Mouse (Mus musculus) embryonic facial prominence, embryonic 11.5 days (tissue): ENCODE results near the gene Ston2. TPM values are rescaled to one million over a fixed set of nuclear protein-coding genes. Genes with fewer than 3 reads are reported as not detected.
A peak's percentile ranks its signal among the peaks of the same experiment; 100 is the strongest.

Experiments used
- ATAC-seq: fragments of 200-750 bp; cut with Nextera tagmentation; replicated peaks from 2 replicates; pipeline ENCODE4 v1.8.0; 2017; ENCODE audit warnings: low read depth; ENCODE audit not compliant: insufficient number of reproducible peaks, low FRiP score, low TSS enrichment
- DNase-seq: peaks from one replicate; pipeline ENCODE4 v3.0.0-alpha.2; 2015; ENCODE audit warnings: low spot score
- H3K27ac ChIP-seq: fragments of 300-500 bp; sonication (generic); replicated peaks from 2 replicates; pipeline ENCODE4 v1.5.1; 2014; ENCODE audit warnings: mild to moderate bottlenecking, low read depth, low read length, control low read depth
- H3K27me3 ChIP-seq: fragments of 300-500 bp; sonication (generic); 2 replicates; pipeline ENCODE4 v1.6.1; 2014; ENCODE audit warnings: mild to moderate bottlenecking, low read length, moderate library complexity, mixed read lengths; ENCODE audit not compliant: control insufficient read depth, insufficient read depth
- H3K36me3 ChIP-seq: fragments of 300-500 bp; sonication (generic); replicated peaks from 2 replicates; pipeline ENCODE4 v1.6.1; 2014; ENCODE audit warnings: low read depth, mild to moderate bottlenecking, low read length, moderate library complexity, mixed read lengths; ENCODE audit not compliant: control insufficient read depth, insufficient read depth
- H3K4me1 ChIP-seq: fragments of 300-500 bp; sonication (generic); 2 replicates; pipeline ENCODE4 v1.6.1; 2014; ENCODE audit warnings: low read length, mixed read lengths; ENCODE audit not compliant: control insufficient read depth, insufficient read depth
- H3K4me2 ChIP-seq: fragments of 300-500 bp; sonication (generic); 2 replicates; pipeline ENCODE4 v1.6.1; 2014; ENCODE audit warnings: low read depth, mild to moderate bottlenecking, control low read depth, low read length, moderate library complexity
- H3K4me3 ChIP-seq: fragments of 300-500 bp; sonication (generic); 2 replicates; pipeline ENCODE4 v1.5.1; 2014; ENCODE audit warnings: low read depth, low read length, control low read depth
- H3K9ac ChIP-seq: fragments of 300-500 bp; sonication (generic); replicated peaks from 2 replicates; pipeline ENCODE4 v1.6.1; 2014; ENCODE audit warnings: mild to moderate bottlenecking, control low read depth, low read length
- H3K9me3 ChIP-seq: fragments of 300-500 bp; sonication (generic); replicated peaks from 2 replicates; pipeline ENCODE4 v1.6.1; 2016; ENCODE audit warnings: mild to moderate bottlenecking, low read length, inconsistent platforms, mixed read lengths; ENCODE audit not compliant: control insufficient read depth
- WGBS: fragments of 180-500 bp; shearing (Covaris S2); extraction: QIAGEN DNeasy Blood & Tissue Kit; methylation state at CpG from one replicate; pipeline ENCODE4 v1.1.7; 2014; 5-methylcytosine and 5-hydroxymethylcytosine counted together
- polyA plus RNA-seq: library from polyadenylated mRNA; unstranded; fragments of >200 nt; fragmentation: Nextera tagmentation; extraction: Ambion mirVana; gene quantifications from 2 replicates; pipeline ENCODE4 v1.2.1, GENCODE M21; 2014

The Ston2 gene
- polyA plus RNA-seq, 1 experiment from 2014 or later = 5.4 TPM

DNA sequence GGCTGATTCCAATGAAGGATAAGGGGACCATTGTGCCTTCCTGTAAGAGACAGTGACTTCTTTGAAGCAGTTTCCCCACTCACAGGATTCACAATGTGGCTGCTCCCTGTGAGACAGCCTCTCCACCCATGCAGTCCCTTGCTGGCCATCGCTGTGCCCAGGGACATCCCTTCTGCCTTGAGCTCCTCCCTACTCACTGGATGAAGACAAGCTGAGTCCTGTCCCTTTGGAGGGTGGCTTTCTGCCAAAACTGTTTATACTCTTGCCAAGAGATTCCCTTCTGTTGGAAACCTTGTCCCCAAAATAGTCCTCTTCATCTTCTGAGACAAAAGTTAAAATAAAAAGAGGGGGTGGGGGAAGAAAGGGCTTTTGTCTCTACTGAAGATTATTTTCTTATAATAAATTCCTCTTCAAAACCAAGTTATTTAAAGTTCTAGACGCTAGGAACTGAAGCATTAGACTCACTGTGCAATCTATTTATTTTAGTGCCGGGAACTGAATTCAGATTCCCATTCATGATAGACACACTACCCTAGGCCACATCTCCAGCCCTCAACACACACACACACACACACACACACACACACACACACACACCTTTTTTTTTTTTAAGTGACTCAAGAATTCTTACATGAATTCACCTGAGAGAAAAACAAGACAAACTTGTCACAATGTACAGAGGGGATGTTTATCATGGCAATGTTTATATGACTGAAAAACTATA, 133.6 kb downstream of the Ston2 start:
- Histone ChIP-seq H3K9me3 (no peaks in the 10 kb centered on the region), H3K4me3 (no peak overlapping the region), H3K4me2 (no peak overlapping the region), H3K4me1 (no peaks in the 10 kb centered on the region), H3K36me3 (no peaks in the 10 kb centered on the region), H3K9ac (no peak overlapping the region), H3K27ac (no peak overlapping the region), H3K27me3 (no peaks in the 10 kb centered on the region)
- 80% methylated on average over 3 of the region's 3 CpGs for WGBS
- ATAC-seq (no peak), DNase-seq (no peak)

DNA sequence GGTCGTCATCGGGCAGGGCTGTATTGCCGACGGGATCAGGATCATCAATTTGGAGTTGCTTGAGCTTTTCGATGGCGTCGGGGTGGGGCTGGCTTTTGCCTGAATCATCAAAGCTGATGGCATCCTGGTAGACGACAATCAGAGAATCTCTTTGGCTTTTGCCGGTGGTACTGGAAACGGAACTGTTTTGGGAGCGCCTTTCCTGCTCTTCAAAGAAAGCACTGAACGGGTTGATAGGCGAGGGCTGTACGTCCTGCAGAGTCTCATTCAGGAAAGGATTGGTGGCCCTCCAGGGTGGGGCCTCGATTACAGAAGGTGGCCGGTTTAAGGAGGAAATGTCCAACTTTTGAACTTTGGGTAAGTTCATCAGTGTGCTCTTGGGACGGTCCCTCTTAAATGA, 139.8 kb downstream of the Ston2 start:
- DNase-seq (no peak), ATAC-seq (no peak)
- H3K9ac ChIP-seq = no peak overlapping the region
- H3K4me3 ChIP-seq = no peak overlapping the region
- 95% methylated on average over 17 of the region's 17 CpGs for WGBS
- no peaks in the 10 kb centered on the region for H3K4me1 ChIP-seq
- no peaks in the 10 kb centered on the region for H3K9me3 ChIP-seq
- H3K27ac ChIP-seq = no peak overlapping the region
- no peak overlapping the region for H3K4me2 ChIP-seq
- H3K27me3 ChIP-seq = no peaks in the 10 kb centered on the region
- no peaks in the 10 kb centered on the region for H3K36me3 ChIP-seq

DNA sequence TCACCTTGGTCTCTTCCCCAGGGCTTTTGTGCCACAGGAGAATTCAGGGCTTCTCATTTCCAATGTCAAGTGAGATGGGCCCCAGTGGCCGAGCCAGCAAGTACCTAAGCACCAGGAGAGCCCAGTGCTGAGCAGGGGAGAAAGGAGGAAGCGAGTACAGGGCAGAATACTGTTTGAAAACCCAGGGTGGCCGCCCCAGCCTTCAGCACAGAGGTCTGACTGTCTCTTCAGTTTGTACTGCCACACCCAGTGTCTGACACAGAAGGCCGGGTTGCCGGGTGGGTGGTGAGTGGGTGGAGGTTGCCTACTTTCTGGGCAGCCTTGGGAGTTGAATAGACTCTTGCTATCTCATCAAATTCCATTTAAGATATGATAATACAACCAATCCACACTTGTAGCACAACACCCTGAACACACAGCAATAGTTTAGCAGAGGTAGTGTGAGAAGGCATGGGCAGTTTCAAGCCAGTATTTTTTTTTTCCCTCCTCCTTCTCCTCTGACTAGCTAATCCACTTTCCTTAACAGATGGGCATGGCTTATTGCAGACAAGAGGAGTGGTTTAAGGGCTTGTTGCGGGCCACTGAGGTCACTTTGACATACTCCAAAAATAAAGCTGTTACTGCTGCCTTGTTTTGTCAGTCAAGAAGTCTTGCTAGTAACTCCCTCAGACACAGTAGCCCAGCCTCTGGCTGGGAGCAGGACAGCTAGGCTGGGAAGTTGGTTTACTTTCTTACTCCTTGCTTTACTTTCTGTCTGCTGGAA, 142.6 kb downstream of the Ston2 start:
- 83% methylated on average over 6 of the region's 6 CpGs for WGBS
- Histone ChIP-seq H3K9ac (no peak overlapping the region), H3K27me3 (no peaks in the 10 kb centered on the region), H3K36me3 (no peaks in the 10 kb centered on the region), H3K27ac (no peak overlapping the region), H3K4me3 (no peak overlapping the region), H3K4me1 (peaks cover 3% of the 10 kb centered on the region; the same call in 1 of the 2 replicates), H3K9me3 (no peaks in the 10 kb centered on the region), H3K4me2 (no peak overlapping the region)
- ATAC-seq (no peak), DNase-seq (no peak)

DNA sequence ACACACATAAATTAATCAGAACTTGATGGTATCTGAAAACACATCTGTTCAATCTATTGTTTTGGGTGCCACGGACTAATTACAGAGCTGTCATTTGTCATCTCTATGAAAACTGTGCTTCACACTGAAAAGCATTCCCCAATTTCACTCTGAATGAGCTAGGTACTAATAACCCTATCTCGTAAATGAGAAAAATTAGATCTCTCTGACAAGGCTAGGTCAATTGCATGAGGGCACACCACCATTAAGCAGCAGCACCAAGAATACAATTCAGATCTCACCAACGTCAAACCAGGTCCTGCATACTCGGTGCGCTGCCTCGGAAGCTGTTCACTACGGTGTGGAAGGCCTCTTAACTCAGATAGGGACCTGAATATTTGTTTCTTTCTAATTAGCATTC, 145.0 kb downstream of the Ston2 start:
- no peak for ATAC-seq
- H3K4me1 ChIP-seq = peaks cover 3% of the 10 kb centered on the region; the same call in 1 of the 2 replicates
- H3K4me2 ChIP-seq = no peak overlapping the region
- no peaks in the 10 kb centered on the region for H3K9me3 ChIP-seq
- H3K27ac ChIP-seq = no peak overlapping the region
- H3K9ac ChIP-seq = no peak overlapping the region
- H3K36me3 ChIP-seq = no peaks in the 10 kb centered on the region
- WGBS = 81% methylated on average over 7 of the region's 7 CpGs
- H3K4me3 ChIP-seq = no peak overlapping the region
- DNase-seq = no peak
- H3K27me3 ChIP-seq = no peaks in the 10 kb centered on the region

DNA sequence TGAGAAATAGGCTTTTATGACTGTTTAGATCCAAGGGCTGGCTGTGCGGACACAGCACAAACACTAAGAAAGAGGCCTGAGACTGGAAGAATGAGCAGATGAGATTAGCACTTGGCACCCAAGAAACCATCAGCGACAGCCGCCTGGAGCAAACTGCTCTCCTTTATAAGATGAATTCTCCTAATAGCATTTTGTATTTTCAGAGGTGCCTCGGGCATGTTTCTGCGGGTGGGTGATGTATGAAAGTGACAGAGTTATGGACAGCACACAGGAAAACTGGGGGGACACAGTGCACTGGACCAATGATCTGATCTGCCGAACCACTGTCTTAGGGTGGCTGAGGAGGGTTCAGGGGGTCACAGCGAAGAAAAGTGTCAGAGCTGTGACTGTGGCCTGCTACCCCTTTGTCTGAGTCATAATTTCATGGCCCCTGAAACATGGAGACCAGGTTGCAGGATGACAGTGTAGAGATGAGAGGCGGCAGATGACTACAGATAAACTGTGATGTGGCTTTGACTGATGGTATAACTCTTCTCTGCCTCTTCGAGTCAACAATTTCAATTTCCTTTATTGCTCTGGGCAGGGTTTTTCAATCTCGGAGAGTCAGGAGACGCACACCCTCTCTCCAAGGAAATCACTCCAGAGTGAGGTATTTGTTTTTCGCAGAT, 145.6 kb downstream of the Ston2 start:
- no peak overlapping the region for H3K9ac ChIP-seq
- ATAC-seq (no peak), DNase-seq (no peak)
- no peaks in the 10 kb centered on the region for H3K36me3 ChIP-seq
- no peaks in the 10 kb centered on the region for H3K27me3 ChIP-seq
- no peak overlapping the region for H3K4me3 ChIP-seq
- no peaks in the 10 kb centered on the region for H3K9me3 ChIP-seq
- H3K27ac ChIP-seq = no peak overlapping the region
- H3K4me2 ChIP-seq = no peak overlapping the region
- peaks cover 3% of the 10 kb centered on the region; the same call in 1 of the 2 replicates for H3K4me1 ChIP-seq
- WGBS = 86% methylated on average over 12 of the region's 12 CpGs

DNA sequence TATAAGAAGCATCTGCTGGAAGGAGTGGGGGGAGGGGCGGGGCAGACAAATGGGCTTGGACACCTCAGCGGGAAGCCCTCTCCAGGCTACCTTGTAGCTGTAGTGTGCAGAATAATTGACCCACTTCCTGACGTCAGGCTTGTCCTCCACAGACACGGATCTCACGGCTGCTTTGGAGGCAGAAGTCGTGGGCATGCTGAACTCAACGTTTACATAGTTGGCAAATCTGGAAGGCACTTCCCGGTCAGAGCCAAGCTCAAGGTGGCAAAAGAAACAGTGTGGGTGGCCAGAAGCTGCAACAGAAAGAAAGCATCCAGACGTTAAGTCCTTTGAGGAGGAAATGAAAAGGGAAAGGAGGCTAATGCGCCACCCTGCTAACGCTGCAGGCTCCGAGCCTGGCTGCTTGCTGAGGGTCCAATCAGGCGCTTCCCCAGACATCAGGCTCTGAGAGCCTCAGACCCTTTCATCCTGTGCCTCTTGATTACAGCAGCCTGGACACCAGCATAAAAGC, 146.5 kb downstream of the Ston2 start:
- Histone ChIP-seq H3K4me1 (peaks cover 3% of the 10 kb centered on the region; the same call in 1 of the 2 replicates), H3K36me3 (no peaks in the 10 kb centered on the region), H3K4me3 (no peak overlapping the region), H3K4me2 (peak overlapping the region; percentile 38), H3K9me3 (no peaks in the 10 kb centered on the region), H3K9ac (peak overlapping the region; percentile 37), H3K27me3 (no peaks in the 10 kb centered on the region), H3K27ac (peak overlapping the region; percentile 13; the same call in 1 of the 2 replicates)
- WGBS = 17% methylated on average over 13 of the region's 13 CpGs
- DNase-seq (peak; percentile 47), ATAC-seq (peak; percentile 83)

DNA sequence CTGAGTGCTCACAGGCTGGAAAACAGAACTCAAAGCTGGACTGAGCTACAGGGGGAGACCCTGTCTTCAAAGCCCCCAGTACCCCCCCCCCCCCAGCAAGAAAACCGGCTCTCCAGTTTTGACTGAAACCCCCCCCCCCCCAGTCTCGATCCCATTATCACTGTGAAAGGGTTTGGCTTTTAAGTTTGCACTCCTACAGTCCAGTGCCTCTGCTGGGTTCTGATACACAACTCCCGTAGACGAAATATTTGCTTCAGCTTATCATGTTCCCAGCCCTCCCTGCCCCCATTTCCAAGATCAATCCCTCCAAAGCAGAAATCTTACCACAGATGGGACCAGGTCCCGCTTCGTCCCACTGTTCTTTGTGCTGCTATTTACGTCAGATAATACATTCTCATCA, 147.1 kb downstream of the Ston2 start:
- Histone ChIP-seq H3K9me3 (no peaks in the 10 kb centered on the region), H3K9ac (no peak overlapping the region), H3K4me2 (no peak overlapping the region; the same call in 1 of the 2 replicates), H3K27ac (no peak overlapping the region), H3K27me3 (no peaks in the 10 kb centered on the region), H3K4me1 (peaks cover 3% of the 10 kb centered on the region; the same call in 1 of the 2 replicates), H3K4me3 (no peak overlapping the region), H3K36me3 (no peaks in the 10 kb centered on the region)
- DNase-seq (no peak), ATAC-seq (no peak; the same call in 1 of the 2 replicates)
- WGBS = 53% methylated on average over 7 of the region's 7 CpGs
